Mouse (Mus musculus) C2C12 (cell line): ENCODE results near the gene Uri1.

ENCODE experiments used
- CEBPB ChIP-seq: IDR thresholded peaks from one replicate; pipeline ENCODE4 v1.6.1; 2011; ENCODE audit warnings: low read depth, mild to moderate bottlenecking, control low read depth, moderate library complexity
- CTCF ChIP-seq: IDR thresholded peaks from one replicate; pipeline ENCODE4 v1.5.1; 2011; ENCODE audit not compliant: control insufficient read depth, insufficient read depth, insufficient read length
- MAX ChIP-seq: IDR thresholded peaks from one replicate; pipeline ENCODE4 v1.6.1; 2011; ENCODE audit warnings: mild to moderate bottlenecking, control low read depth

DNA sequence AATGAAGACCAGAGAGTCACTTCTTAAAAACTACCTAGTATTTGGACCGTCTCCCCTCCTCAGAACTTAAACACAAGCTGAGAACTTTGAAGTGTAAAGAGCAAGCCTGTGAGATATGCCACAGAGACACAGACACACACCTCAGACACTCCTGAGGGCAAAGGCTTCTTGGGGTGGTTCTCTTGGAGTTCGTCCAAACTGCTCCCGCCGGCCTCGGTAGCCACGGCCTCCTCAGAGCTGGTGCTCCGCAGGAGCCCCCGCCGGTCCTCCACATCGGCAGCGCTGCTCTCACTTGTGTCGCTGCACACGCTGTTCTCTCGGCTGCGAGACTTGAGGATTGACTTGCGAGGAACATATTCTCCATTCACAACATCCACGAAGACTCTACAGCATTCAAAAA, 61.0 kb downstream of the Uri1 start:
- no peak for TF ChIP-seq CTCF
- TF ChIP-seq MAX = no peak
- TF ChIP-seq CEBPB = no peak
